Mouse (Mus musculus): ENCODE results near the gene Ercc1. TPM values are rescaled to one million over a fixed set of nuclear protein-coding genes. Genes with fewer than 3 reads are reported as not detected.

Gene Ercc1
- polyA plus RNA-seq, 1 experiment from 2014 or later: 72.5 TPM

- no peak overlapping the region for H3K4me3 ChIP-seq (ENCODE audit: low read depth, low read length)
- peaks cover 3% of the 10 kb centered on the region; the same call in 1 of the 2 replicates for H3K27me3 ChIP-seq (ENCODE audit: control insufficient read depth, insufficient read depth, low read length)
- ATAC-seq (replicated peaks; ENCODE audit: insufficient number of reproducible peaks, low FRiP score, low TSS enrichment): no peak
- H3K4me2 ChIP-seq: no peak overlapping the region
- WGBS (ENCODE audit: insufficient replicate concordance): 50% methylated on average over 10 of the region's 10 CpGs
- H3K9ac ChIP-seq (ENCODE audit: low read depth, low read length): no peak overlapping the region
- peak overlapping the region; percentile 29; the same call in 1 of the 2 replicates for H3K27ac ChIP-seq (ENCODE audit: low read depth, low read length)
- H3K36me3 ChIP-seq (ENCODE audit: control insufficient read depth, insufficient read depth, low read length): no peaks in the 10 kb centered on the region
- H3K4me1 ChIP-seq (ENCODE audit: control insufficient read depth, insufficient read depth, low read length): peaks cover 24% of the 10 kb centered on the region
- no peaks in the 10 kb centered on the region for H3K9me3 ChIP-seq (replicated peaks; ENCODE audit: control insufficient read depth, low read length)
Measured at GRCm38 (mm10) chr7:19337122-19337521, 7.5 kb upstream of the Ercc1 start.

- Histone ChIP-seq H3K4me1 (ENCODE audit: control insufficient read depth, insufficient read depth, low read length) (peaks cover 26% of the 10 kb centered on the region), H3K27me3 (ENCODE audit: control insufficient read depth, insufficient read depth, low read length) (peaks cover 3% of the 10 kb centered on the region; the same call in 1 of the 2 replicates), H3K36me3 (ENCODE audit: control insufficient read depth, insufficient read depth, low read length) (no peaks in the 10 kb centered on the region), H3K9me3 (replicated peaks; ENCODE audit: control insufficient read depth, low read length) (no peaks in the 10 kb centered on the region), H3K4me3 (ENCODE audit: low read depth, low read length) (no peak overlapping the region), H3K9ac (ENCODE audit: low read depth, low read length) (no peak overlapping the region), H3K27ac (ENCODE audit: low read depth, low read length) (0 out of 2 replicates have a peak overlapping the region, but pooled peaks have one; percentile 29), H3K4me2 (no peak overlapping the region)
- WGBS (ENCODE audit: insufficient replicate concordance): 43% methylated on average over 2 of the region's 2 CpGs
- ATAC-seq (replicated peaks; ENCODE audit: insufficient number of reproducible peaks, low FRiP score, low TSS enrichment): no peak
Measured at GRCm38 (mm10) chr7:19338060-19338459, 6.5 kb upstream of the Ercc1 start.

DNA sequence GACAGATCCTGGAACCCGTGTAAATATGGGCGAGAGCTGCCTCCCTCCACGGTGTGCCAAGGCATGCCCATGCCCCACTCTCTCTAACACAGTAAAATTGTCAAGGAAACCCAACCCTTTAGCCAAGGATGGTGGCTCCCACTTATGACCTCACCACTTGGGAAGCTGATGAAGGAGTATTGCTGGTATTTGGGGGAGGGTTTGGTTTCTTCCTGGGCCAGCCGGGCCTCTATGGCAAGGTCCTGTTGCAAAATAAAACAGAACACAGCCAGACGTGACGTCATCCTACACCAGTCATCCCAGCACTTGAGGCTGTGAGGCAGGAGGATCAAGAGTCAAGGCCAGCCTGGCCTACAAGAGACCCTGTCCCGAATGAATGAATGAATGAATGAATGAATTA, 6.0 kb upstream of the Ercc1 start:
- Histone ChIP-seq H3K27ac (ENCODE audit: low read depth, low read length) (peak overlapping the region; percentile 29; the same call in 1 of the 2 replicates), H3K4me3 (ENCODE audit: low read depth, low read length) (no peak overlapping the region)

GRCm38 (mm10) chr7:19341250-19341649, 3.3 kb upstream of the Ercc1 start:
- Histone ChIP-seq H3K9ac (ENCODE audit: low read depth, low read length) (peak overlapping the region; percentile 65), H3K4me2 (peak overlapping the region; percentile 71), H3K27me3 (ENCODE audit: control insufficient read depth, insufficient read depth, low read length) (peaks cover 3% of the 10 kb centered on the region; the same call in 1 of the 2 replicates), H3K27ac (ENCODE audit: low read depth, low read length) (peak overlapping the region; percentile 94), H3K36me3 (ENCODE audit: control insufficient read depth, insufficient read depth, low read length) (no peaks in the 10 kb centered on the region), H3K9me3 (replicated peaks; ENCODE audit: control insufficient read depth, low read length) (no peaks in the 10 kb centered on the region), H3K4me3 (ENCODE audit: low read depth, low read length) (peak overlapping the region; percentile 44), H3K4me1 (ENCODE audit: control insufficient read depth, insufficient read depth, low read length) (peaks cover 35% of the 10 kb centered on the region)
- WGBS (ENCODE audit: insufficient replicate concordance): 18% methylated on average over 10 of the region's 10 CpGs
- no peak for ATAC-seq (replicated peaks; ENCODE audit: insufficient number of reproducible peaks, low FRiP score, low TSS enrichment)

More for the DNA sequence above, 6.0 kb upstream of the Ercc1 start:
- Histone ChIP-seq H3K9me3 (replicated peaks; ENCODE audit: control insufficient read depth, low read length) (no peaks in the 10 kb centered on the region), H3K9ac (ENCODE audit: low read depth, low read length) (no peak overlapping the region), H3K27me3 (ENCODE audit: control insufficient read depth, insufficient read depth, low read length) (peaks cover 3% of the 10 kb centered on the region; the same call in 1 of the 2 replicates), H3K36me3 (ENCODE audit: control insufficient read depth, insufficient read depth, low read length) (no peaks in the 10 kb centered on the region), H3K4me1 (ENCODE audit: control insufficient read depth, insufficient read depth, low read length) (peaks cover 30% of the 10 kb centered on the region), H3K4me2 (no peak overlapping the region)
- ATAC-seq (replicated peaks; ENCODE audit: insufficient number of reproducible peaks, low FRiP score, low TSS enrichment): no peak
- 47% methylated on average over 7 of the region's 7 CpGs for WGBS (ENCODE audit: insufficient replicate concordance)

- Histone ChIP-seq H3K4me1 (ENCODE audit: control insufficient read depth, insufficient read depth, low read length) (peaks cover 33% of the 10 kb centered on the region), H3K4me3 (ENCODE audit: low read depth, low read length) (peak overlapping the region; percentile 44), H3K27me3 (ENCODE audit: control insufficient read depth, insufficient read depth, low read length) (peaks cover 3% of the 10 kb centered on the region; the same call in 1 of the 2 replicates), H3K36me3 (ENCODE audit: control insufficient read depth, insufficient read depth, low read length) (no peaks in the 10 kb centered on the region), H3K4me2 (peak overlapping the region; percentile 71), H3K9me3 (replicated peaks; ENCODE audit: control insufficient read depth, low read length) (no peaks in the 10 kb centered on the region), H3K27ac (ENCODE audit: low read depth, low read length) (peak overlapping the region; percentile 94), H3K9ac (ENCODE audit: low read depth, low read length) (peak overlapping the region; percentile 65)
- ATAC-seq (replicated peaks; ENCODE audit: insufficient number of reproducible peaks, low FRiP score, low TSS enrichment): peak; percentile 59
- WGBS (ENCODE audit: insufficient replicate concordance): under 1% methylated on average over 41 of the region's 41 CpGs
Measured at GRCm38 (mm10) chr7:19341761-19342409, 2.7 kb upstream of the Ercc1 start.

- WGBS (ENCODE audit: insufficient replicate concordance): under 1% methylated on average over 27 of the region's 27 CpGs
- 0 out of 2 replicates have a peak, but pooled peaks cover 2% of the 10 kb centered on the region for H3K36me3 ChIP-seq (ENCODE audit: control insufficient read depth, insufficient read depth, low read length)
- peak overlapping the region; percentile 65 for H3K9ac ChIP-seq (ENCODE audit: low read depth, low read length)
- H3K4me2 ChIP-seq: peak overlapping the region; percentile 71
- peaks cover 3% of the 10 kb centered on the region; the same call in 1 of the 2 replicates for H3K27me3 ChIP-seq (ENCODE audit: control insufficient read depth, insufficient read depth, low read length)
- H3K9me3 ChIP-seq (replicated peaks; ENCODE audit: control insufficient read depth, low read length): no peaks in the 10 kb centered on the region
- peak overlapping the region; percentile 44 for H3K4me3 ChIP-seq (ENCODE audit: low read depth, low read length)
- 0 out of 2 replicates have a peak, but pooled peaks have one; percentile 14 for ATAC-seq (replicated peaks; ENCODE audit: insufficient number of reproducible peaks, low FRiP score, low TSS enrichment)
- peak overlapping the region; percentile 94 for H3K27ac ChIP-seq (ENCODE audit: low read depth, low read length)
- peaks cover 29% of the 10 kb centered on the region for H3K4me1 ChIP-seq (ENCODE audit: control insufficient read depth, insufficient read depth, low read length)
Measured at GRCm38 (mm10) chr7:19342481-19343027, 2.0 kb upstream of the Ercc1 start.

DNA sequence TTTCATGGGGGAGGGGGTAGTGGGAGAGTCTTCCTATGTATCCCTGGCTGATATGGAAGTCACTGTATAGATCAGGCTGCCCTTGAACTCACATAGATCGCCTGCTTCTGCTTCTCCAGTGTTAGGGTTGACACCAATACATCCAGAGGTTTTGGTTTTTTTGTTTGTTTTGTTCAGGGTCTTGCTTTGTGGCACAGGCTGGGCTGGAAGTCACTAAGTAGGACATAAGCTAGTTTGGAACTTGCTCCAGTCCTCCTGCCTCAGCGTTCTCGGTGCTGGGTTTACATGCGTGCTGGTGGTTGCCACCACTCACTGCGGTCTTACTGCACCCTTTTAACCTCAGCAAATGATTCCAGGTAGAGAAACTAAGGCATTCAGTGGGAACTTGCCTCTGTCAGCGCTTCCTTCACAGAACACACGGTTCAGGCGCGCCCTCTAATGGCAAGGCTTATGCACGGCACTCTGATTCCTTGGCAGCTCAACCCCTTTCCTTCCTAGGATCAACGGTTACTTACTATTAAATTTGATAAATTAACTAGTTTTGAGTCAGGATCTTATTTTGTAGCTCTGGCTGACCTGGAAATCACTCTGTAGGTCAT, 1.3 kb upstream of the Ercc1 start:
- H3K4me3 ChIP-seq (ENCODE audit: low read depth, low read length): peak overlapping the region; percentile 11; the same call in 1 of the 2 replicates
- 0 out of 2 replicates have a peak overlapping the region, but pooled peaks have one; percentile 7 for H3K9ac ChIP-seq (ENCODE audit: low read depth, low read length)
- no peak for ATAC-seq (replicated peaks; ENCODE audit: insufficient number of reproducible peaks, low FRiP score, low TSS enrichment)
- H3K36me3 ChIP-seq (ENCODE audit: control insufficient read depth, insufficient read depth, low read length): 0 out of 2 replicates have a peak, but pooled peaks cover 3% of the 10 kb centered on the region
- peak overlapping the region; percentile 71 for H3K4me2 ChIP-seq
- peaks cover 3% of the 10 kb centered on the region; the same call in 1 of the 2 replicates for H3K27me3 ChIP-seq (ENCODE audit: control insufficient read depth, insufficient read depth, low read length)
- peaks cover 27% of the 10 kb centered on the region for H3K4me1 ChIP-seq (ENCODE audit: control insufficient read depth, insufficient read depth, low read length)
- H3K27ac ChIP-seq (ENCODE audit: low read depth, low read length): no peak overlapping the region; the same call in 1 of the 2 replicates
- 1% methylated on average over 11 of the region's 11 CpGs for WGBS (ENCODE audit: insufficient replicate concordance)
- no peaks in the 10 kb centered on the region for H3K9me3 ChIP-seq (replicated peaks; ENCODE audit: control insufficient read depth, low read length)

- H3K27ac ChIP-seq (ENCODE audit: low read depth, low read length): peak overlapping the region; percentile 71
- 0 out of 2 replicates have a peak, but pooled peaks cover 8% of the 10 kb centered on the region for H3K36me3 ChIP-seq (ENCODE audit: control insufficient read depth, insufficient read depth, low read length)
- peaks cover 3% of the 10 kb centered on the region; the same call in 1 of the 2 replicates for H3K27me3 ChIP-seq (ENCODE audit: control insufficient read depth, insufficient read depth, low read length)
- peak overlapping the region; percentile 87 for H3K4me2 ChIP-seq
- H3K4me1 ChIP-seq (ENCODE audit: control insufficient read depth, insufficient read depth, low read length): peaks cover 25% of the 10 kb centered on the region
- no peaks in the 10 kb centered on the region for H3K9me3 ChIP-seq (replicated peaks; ENCODE audit: control insufficient read depth, low read length)
- peak; percentile 90 for ATAC-seq (replicated peaks; ENCODE audit: insufficient number of reproducible peaks, low FRiP score, low TSS enrichment)
- H3K4me3 ChIP-seq (ENCODE audit: low read depth, low read length): peak overlapping the region; percentile 70
- peak overlapping the region; percentile 76 for H3K9ac ChIP-seq (ENCODE audit: low read depth, low read length)
- WGBS (ENCODE audit: insufficient replicate concordance): under 1% methylated on average over 31 of the region's 31 CpGs
Measured at GRCm38 (mm10) chr7:19344938-19345471, 427 bp downstream of the Ercc1 start.

All from heart, embryonic 11.5 days (tissue).